Mouse (Mus musculus) spleen, adult 2 months (tissue): ENCODE results near the gene Mpdu1.
"Not testable (repeated sequence)": the region's sequence is repeated elsewhere in the genome, so short reads cannot be mapped to it uniquely, and the experiment has no call there.

ENCODE experiments used
- CTCF ChIP-seq: fragments of 200-500 bp; IDR thresholded peaks from 2 replicates; pipeline ENCODE4 v1.5.1; 2011; ENCODE audit warnings: mild to moderate bottlenecking, inconsistent platforms; ENCODE audit not compliant: insufficient read depth, insufficient read length, insufficient replicate concordance; ENCODE audit errors: extremely low read depth
- POLR2A ChIP-seq: fragments of 200-500 bp; IDR thresholded peaks from 2 replicates; pipeline ENCODE4 v1.6.1; 2011; ENCODE audit warnings: low read depth, low read length, inconsistent platforms

GRCm38 (mm10) chr11:69703381-69703780, 40.9 kb upstream of the Mpdu1 start:
- not testable (repeated sequence) for TF ChIP-seq CTCF, POLR2A
